Mouse (Mus musculus) midbrain, embryonic 13.5 days (tissue): Measurements from ENCODE around the gene Esrrg. TPM values are rescaled to one million over a fixed set of nuclear protein-coding genes. Genes with fewer than 3 reads are reported as not detected.

Experiments used
- ATAC-seq: fragments of 200-750 bp; cut with Nextera tagmentation; 2 replicates; pipeline ENCODE4 v1.8.0; 2017; ENCODE audit warnings: mild to moderate bottlenecking, moderate TSS enrichment, moderate library complexity
- H3K27ac ChIP-seq: fragments of 300-500 bp; sonication (generic); 2 replicates; pipeline ENCODE4 v1.5.1; 2015; ENCODE audit warnings: inconsistent platforms, mild to moderate bottlenecking, moderate library complexity
- H3K27me3 ChIP-seq: fragments of 300-500 bp; sonication (generic); 2 replicates; pipeline ENCODE4 v1.6.1; 2015; ENCODE audit warnings: mild to moderate bottlenecking, inconsistent platforms
- H3K36me3 ChIP-seq: fragments of 300-500 bp; sonication (generic); 2 replicates; pipeline ENCODE4 v1.6.1; 2015; ENCODE audit warnings: mild to moderate bottlenecking, inconsistent platforms
- H3K4me1 ChIP-seq: fragments of 300-500 bp; sonication (generic); replicated peaks from 2 replicates; pipeline ENCODE4 v1.6.1; 2015; ENCODE audit warnings: inconsistent platforms
- H3K4me2 ChIP-seq: fragments of 300-500 bp; sonication (generic); replicated peaks from 2 replicates; pipeline ENCODE4 v1.6.1; 2015; ENCODE audit warnings: moderate library complexity, mild to moderate bottlenecking, inconsistent platforms
- H3K4me3 ChIP-seq: fragments of 300-500 bp; sonication (generic); replicated peaks from 2 replicates; pipeline ENCODE4 v1.5.1; 2015; ENCODE audit warnings: mild to moderate bottlenecking, inconsistent platforms
- H3K9ac ChIP-seq: fragments of 300-500 bp; sonication (generic); replicated peaks from 2 replicates; pipeline ENCODE4 v1.6.1; 2015; ENCODE audit warnings: mild to moderate bottlenecking, inconsistent platforms
- H3K9me3 ChIP-seq: fragments of 300-500 bp; sonication (generic); 2 replicates; pipeline ENCODE4 v1.6.1; 2016; ENCODE audit warnings: mild to moderate bottlenecking, inconsistent platforms
- WGBS: fragments of 180-500 bp; shearing (Covaris S2); methylation state at CpG from one replicate; pipeline ENCODE4 v1.1.7; 2015; 5-methylcytosine and 5-hydroxymethylcytosine counted together
- polyA plus RNA-seq: library from polyadenylated mRNA; unstranded; fragments of >200 nt; fragmentation: Nextera tagmentation; extraction: Ambion mirVana; gene quantifications from 2 replicates; pipeline ENCODE4 v1.2.1, GENCODE M21; 2015

Esrrg gene
- polyA plus RNA-seq, 1 experiment from 2014 or later, result 16.5 TPM

DNA sequence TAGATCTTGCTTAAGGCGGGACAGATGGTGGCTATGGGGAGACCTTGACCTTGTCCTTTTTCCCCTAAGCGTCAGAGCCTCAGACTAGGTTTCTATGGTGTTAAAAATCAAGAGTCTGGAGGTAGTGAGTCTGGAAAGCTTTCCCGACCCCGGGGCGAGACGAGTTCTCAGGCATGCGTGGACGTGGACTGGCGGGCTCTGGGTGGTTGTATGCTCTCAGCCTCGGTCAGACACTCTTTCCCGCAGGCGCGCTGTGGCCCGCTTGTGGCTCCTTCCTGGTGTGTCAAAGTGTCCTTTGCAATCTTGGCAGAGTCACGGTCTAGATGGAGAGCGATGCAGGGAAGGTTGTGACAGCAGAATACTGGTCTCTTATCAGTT lies 1.3 kb downstream of the Esrrg start:
- Histone ChIP-seq H3K9ac (peak overlapping the region; percentile 53; the same call in 1 of the 2 replicates), H3K4me2 (peak overlapping the region; percentile 81), H3K27ac (no peak overlapping the region), H3K36me3 (no peaks in the 10 kb centered on the region), H3K9me3 (no peaks in the 10 kb centered on the region), H3K27me3 (peaks cover 81% of the 10 kb centered on the region), H3K4me1 (peaks cover 52% of the 10 kb centered on the region), H3K4me3 (peak overlapping the region; percentile 45)
- ATAC-seq, result no peak
- WGBS, result under 1% methylated on average over 16 of the region's 16 CpGs

DNA sequence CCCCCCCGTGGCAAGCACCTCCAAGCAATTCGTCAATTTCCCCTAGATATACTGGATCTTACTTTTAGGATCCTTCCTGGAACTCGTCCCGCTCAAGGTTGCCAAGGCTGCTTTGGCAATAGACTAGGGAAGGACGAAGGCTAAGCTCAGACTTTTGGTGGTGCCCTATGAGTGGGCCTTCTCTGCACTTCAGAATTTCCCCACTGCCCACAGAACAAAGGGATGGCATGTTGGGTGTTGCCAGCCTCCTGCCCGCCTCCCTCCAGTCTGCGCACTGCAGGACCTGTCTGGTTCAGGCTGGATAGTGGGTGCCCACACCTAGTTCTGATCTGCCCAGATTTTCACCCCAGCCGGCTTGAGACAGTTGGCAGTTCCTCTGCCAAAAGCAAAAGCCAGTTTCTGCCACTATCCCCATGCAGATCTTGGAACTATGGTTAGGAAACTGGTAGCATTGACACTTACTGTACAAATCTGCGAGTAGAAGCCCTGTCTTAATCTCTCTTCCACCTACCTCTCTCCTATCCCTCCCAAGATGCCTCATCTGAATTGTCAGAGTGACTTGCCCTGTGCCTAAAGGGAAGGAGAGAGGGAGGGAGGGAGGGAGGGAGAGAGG lies 1.9 kb downstream of the Esrrg start:
- H3K9me3 ChIP-seq, result no peaks in the 10 kb centered on the region
- H3K4me2 ChIP-seq, result no peak overlapping the region; the same call in 1 of the 2 replicates
- no peak overlapping the region for H3K9ac ChIP-seq
- no peak for ATAC-seq
- H3K36me3 ChIP-seq, result no peaks in the 10 kb centered on the region
- peaks cover 77% of the 10 kb centered on the region for H3K27me3 ChIP-seq
- WGBS, result 17% methylated on average over 9 of the region's 9 CpGs
- no peak overlapping the region for H3K27ac ChIP-seq
- peaks cover 46% of the 10 kb centered on the region for H3K4me1 ChIP-seq
- H3K4me3 ChIP-seq, result no peak overlapping the region

GRCm38 (mm10) chr1:187611925-187612324 lies 3.3 kb downstream of the Esrrg start:
- no peak overlapping the region for H3K27ac ChIP-seq
- no peaks in the 10 kb centered on the region for H3K36me3 ChIP-seq
- H3K27me3 ChIP-seq, result peaks cover 64% of the 10 kb centered on the region
- H3K9ac ChIP-seq, result no peak overlapping the region
- WGBS, result 48% methylated on average over 5 of the region's 5 CpGs
- no peak for ATAC-seq
- peaks cover 31% of the 10 kb centered on the region for H3K4me1 ChIP-seq
- H3K9me3 ChIP-seq, result no peaks in the 10 kb centered on the region
- no peak overlapping the region for H3K4me3 ChIP-seq
- no peak overlapping the region for H3K4me2 ChIP-seq

DNA sequence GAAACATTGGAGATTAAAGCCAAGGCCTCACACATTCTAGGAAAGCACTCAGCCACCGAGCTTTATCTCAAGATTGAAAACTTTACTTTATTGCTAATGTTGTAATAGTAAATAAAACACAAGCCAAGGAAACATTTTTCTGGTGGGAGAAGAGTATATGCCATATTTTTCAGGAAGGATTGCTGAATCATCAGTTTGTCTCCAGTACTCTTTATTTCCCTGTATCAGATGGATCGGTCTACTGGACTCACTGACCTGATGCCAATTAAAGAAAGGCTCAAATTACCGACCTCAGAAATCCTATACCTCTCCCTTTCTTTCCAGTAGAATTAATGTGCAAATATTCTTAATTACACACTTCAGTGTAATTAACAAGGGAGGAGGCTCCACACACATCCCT lies 4.7 kb downstream of the Esrrg start:
- 79% methylated on average over 3 of the region's 3 CpGs for WGBS
- H3K9ac ChIP-seq, result no peak overlapping the region
- H3K27me3 ChIP-seq, result peaks cover 52% of the 10 kb centered on the region
- no peaks in the 10 kb centered on the region for H3K9me3 ChIP-seq
- H3K36me3 ChIP-seq, result no peaks in the 10 kb centered on the region
- no peak overlapping the region for H3K27ac ChIP-seq
- H3K4me3 ChIP-seq, result no peak overlapping the region
- no peak for ATAC-seq
- no peak overlapping the region for H3K4me2 ChIP-seq
- H3K4me1 ChIP-seq, result peaks cover 18% of the 10 kb centered on the region

DNA sequence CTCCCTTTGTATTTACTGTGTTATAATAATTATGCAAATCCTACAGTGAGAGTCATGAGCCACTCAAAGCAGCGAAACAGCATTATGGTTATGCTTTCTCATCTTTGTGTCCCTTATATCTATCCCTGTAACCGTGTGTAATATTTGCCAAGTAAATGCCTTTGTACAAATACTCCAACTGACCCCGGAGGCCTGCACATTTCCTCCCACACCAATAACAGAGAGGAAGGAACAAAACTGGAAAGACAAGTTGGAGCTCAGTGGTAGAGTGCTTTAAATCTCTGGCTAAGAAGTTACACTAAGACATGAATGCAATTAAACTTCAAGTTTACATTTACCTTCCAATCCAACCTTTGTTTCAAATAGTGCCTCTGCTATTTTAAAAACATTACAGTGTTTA lies 15.4 kb downstream of the Esrrg start:
- H3K4me3 ChIP-seq, result no peak overlapping the region
- WGBS, result 88% methylated on average over 3 of the region's 3 CpGs
- no peak overlapping the region for H3K4me2 ChIP-seq
- no peaks in the 10 kb centered on the region for H3K36me3 ChIP-seq
- H3K27ac ChIP-seq, result no peak overlapping the region
- ATAC-seq, result no peak
- no peaks in the 10 kb centered on the region for H3K9me3 ChIP-seq
- H3K27me3 ChIP-seq, result no peaks in the 10 kb centered on the region; the same call in 1 of the 2 replicates
- no peak overlapping the region for H3K9ac ChIP-seq
- H3K4me1 ChIP-seq, result no peaks in the 10 kb centered on the region

GRCm38 (mm10) chr1:187630361-187630760 lies 21.8 kb downstream of the Esrrg start:
- Histone ChIP-seq H3K9me3 (no peaks in the 10 kb centered on the region), H3K4me1 (no peaks in the 10 kb centered on the region), H3K36me3 (no peaks in the 10 kb centered on the region), H3K4me3 (no peak overlapping the region), H3K4me2 (no peak overlapping the region), H3K27me3 (peaks cover 7% of the 10 kb centered on the region; the same call in 1 of the 2 replicates), H3K9ac (no peak overlapping the region), H3K27ac (no peak overlapping the region)
- ATAC-seq, result no peak
- WGBS, result 90% methylated on average over 8 of the region's 8 CpGs

GRCm38 (mm10) chr1:187631486-187631885 lies 22.9 kb downstream of the Esrrg start:
- Histone ChIP-seq H3K27ac (no peak overlapping the region), H3K9ac (no peak overlapping the region), H3K4me2 (no peak overlapping the region), H3K9me3 (no peaks in the 10 kb centered on the region), H3K4me3 (no peak overlapping the region), H3K36me3 (no peaks in the 10 kb centered on the region), H3K4me1 (no peaks in the 10 kb centered on the region), H3K27me3 (peaks cover 7% of the 10 kb centered on the region; the same call in 1 of the 2 replicates)
- no peak for ATAC-seq
- WGBS, result 88% methylated on average over 8 of the region's 8 CpGs

GRCm38 (mm10) chr1:187645258-187645657 lies 36.7 kb downstream of the Esrrg start:
- H3K4me1 ChIP-seq, result peaks cover 5% of the 10 kb centered on the region; the same call in 1 of the 2 replicates
- H3K27ac ChIP-seq, result no peak overlapping the region
- ATAC-seq, result no peak
- H3K4me3 ChIP-seq, result no peak overlapping the region
- no peaks in the 10 kb centered on the region for H3K27me3 ChIP-seq
- H3K9ac ChIP-seq, result no peak overlapping the region
- 88% methylated on average over 8 of the region's 8 CpGs for WGBS
- H3K4me2 ChIP-seq, result no peak overlapping the region
- peaks cover 3% of the 10 kb centered on the region; the same call in 1 of the 2 replicates for H3K36me3 ChIP-seq
- no peaks in the 10 kb centered on the region for H3K9me3 ChIP-seq

DNA sequence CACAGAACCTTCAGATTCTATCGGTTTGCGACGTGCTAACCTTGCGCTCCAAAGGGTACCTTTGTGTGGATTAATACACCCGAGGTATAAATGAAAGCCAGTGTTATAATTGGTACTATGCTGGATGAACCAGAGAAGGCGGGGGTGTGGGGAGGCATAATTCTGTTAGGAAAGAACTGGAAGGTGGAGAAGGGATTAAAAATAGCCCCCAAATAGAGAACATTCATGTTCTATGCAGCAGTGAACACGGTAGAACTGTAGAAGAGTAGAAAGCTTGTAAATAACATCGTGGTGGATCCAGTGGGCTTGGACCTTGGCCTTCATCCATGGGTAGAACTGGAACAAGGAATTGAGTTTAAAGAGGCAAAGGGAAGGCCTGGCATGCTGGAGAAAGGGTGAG lies 40.0 kb downstream of the Esrrg start:
- peaks cover 3% of the 10 kb centered on the region; the same call in 1 of the 2 replicates for H3K36me3 ChIP-seq
- H3K4me1 ChIP-seq, result peaks cover 18% of the 10 kb centered on the region
- no peaks in the 10 kb centered on the region for H3K9me3 ChIP-seq
- H3K9ac ChIP-seq, result no peak overlapping the region
- no peaks in the 10 kb centered on the region for H3K27me3 ChIP-seq
- WGBS, result 94% methylated on average over 8 of the region's 8 CpGs
- ATAC-seq, result no peak
- no peak overlapping the region for H3K27ac ChIP-seq
- H3K4me2 ChIP-seq, result no peak overlapping the region
- H3K4me3 ChIP-seq, result no peak overlapping the region

- WGBS, result 54% methylated on average over 5 of the region's 5 CpGs
- H3K9me3 ChIP-seq, result no peaks in the 10 kb centered on the region
- peaks cover 18% of the 10 kb centered on the region for H3K4me1 ChIP-seq
- no peak overlapping the region for H3K4me3 ChIP-seq
- H3K27ac ChIP-seq, result no peak overlapping the region
- H3K4me2 ChIP-seq, result peak overlapping the region; percentile 89; the same call in 1 of the 2 replicates
- peaks cover 3% of the 10 kb centered on the region; the same call in 1 of the 2 replicates for H3K36me3 ChIP-seq
- H3K9ac ChIP-seq, result no peak overlapping the region
- no peak for ATAC-seq
- no peaks in the 10 kb centered on the region for H3K27me3 ChIP-seq
Observed at GRCm38 (mm10) chr1:187649871-187650270, 41.3 kb downstream of the Esrrg start.

DNA sequence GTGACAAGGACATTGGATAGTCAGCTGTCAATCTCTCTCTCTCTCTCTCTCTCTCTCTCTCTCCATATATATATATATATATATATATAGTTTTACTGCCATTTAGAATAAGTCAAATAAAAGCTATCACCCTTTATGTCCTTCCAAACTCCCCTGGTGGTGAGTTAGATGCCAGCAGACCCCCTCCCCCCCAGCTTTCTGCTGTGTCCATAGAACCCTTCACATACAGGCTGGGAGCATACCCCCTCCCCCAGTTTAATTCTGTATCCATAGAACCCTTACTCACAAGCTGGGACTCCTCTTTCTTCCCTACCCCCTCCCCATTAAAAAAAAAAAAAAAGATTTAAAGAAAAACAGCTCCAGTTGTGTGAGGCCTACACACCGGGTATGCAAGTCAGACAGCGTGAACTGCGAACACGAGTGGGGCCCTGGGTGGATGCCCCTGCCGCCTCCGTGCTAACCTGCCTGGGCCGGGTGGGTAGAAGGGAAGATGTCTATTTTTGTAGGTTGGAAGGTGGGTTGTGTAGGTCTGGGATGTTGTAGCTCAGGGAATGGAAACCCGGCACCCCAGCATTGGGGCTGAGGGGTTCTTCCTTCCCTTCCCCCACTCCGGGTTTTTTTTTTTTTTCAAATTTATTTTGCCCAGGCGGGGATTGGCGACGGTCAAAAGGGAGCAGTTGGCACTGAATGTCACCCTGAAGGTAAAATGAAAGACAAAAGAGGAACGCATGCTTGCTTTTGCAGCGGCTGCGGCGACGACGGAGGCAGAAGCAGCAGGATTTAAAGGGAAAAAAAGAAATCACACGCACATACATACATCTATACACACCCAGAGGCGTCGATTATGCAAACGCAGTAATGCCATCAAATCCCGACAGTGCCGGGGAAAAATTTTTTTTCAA lies 42.4 kb downstream of the Esrrg start:
- peak; percentile 53 for ATAC-seq
- Histone ChIP-seq H3K27me3 (no peaks in the 10 kb centered on the region), H3K4me1 (peaks cover 18% of the 10 kb centered on the region), H3K4me2 (peak overlapping the region; percentile 89), H3K9me3 (no peaks in the 10 kb centered on the region), H3K27ac (peak overlapping the region; percentile 87), H3K9ac (peak overlapping the region; percentile 87), H3K36me3 (no peaks in the 10 kb centered on the region), H3K4me3 (peak overlapping the region; percentile 68)
- WGBS, result 7% methylated on average over 24 of the region's 24 CpGs

- Histone ChIP-seq H3K4me3 (peak overlapping the region; percentile 68), H3K27me3 (no peaks in the 10 kb centered on the region; the same call in 1 of the 2 replicates), H3K36me3 (no peaks in the 10 kb centered on the region), H3K9ac (peak overlapping the region; percentile 87), H3K4me1 (peaks cover 18% of the 10 kb centered on the region), H3K27ac (peak overlapping the region; percentile 87), H3K9me3 (no peaks in the 10 kb centered on the region), H3K4me2 (peak overlapping the region; percentile 89)
- ATAC-seq, result peak; percentile 87
- WGBS, result 0% methylated on average over 26 of the region's 47 CpGs
Observed at GRCm38 (mm10) chr1:187651688-187652241, 43.2 kb downstream of the Esrrg start.
